Mouse (Mus musculus): ENCODE measurements around the gene Pum2. TPM values are rescaled to one million over a fixed set of nuclear protein-coding genes. Genes with fewer than 3 reads are reported as not detected.
A peak's percentile ranks its signal among the peaks of the same experiment; 100 is the strongest.
"Not testable (repeated sequence)": the region's sequence is repeated elsewhere in the genome, so short reads cannot be mapped to it uniquely, and the experiment has no call there.

Gene Pum2
- total RNA-seq (2021): 100 to 1,000 TPM; 146 to 162 TPM
- long read RNA-seq, experiment 1, transcript Pum2-210 (20 exons, 3,295 nt): major isoform, 5 of 30 reads
- long read RNA-seq, experiment 1, partial matches to known transcripts: 6 of 30 reads
- long read RNA-seq, experiment 1, other reads (novel, unspliced or antisense): 19 of 30 reads
- long read RNA-seq, experiment 2, partial matches to known transcripts: 1 of 5 reads
- long read RNA-seq, experiment 2, other reads (novel, unspliced or antisense): 4 of 5 reads

DNA sequence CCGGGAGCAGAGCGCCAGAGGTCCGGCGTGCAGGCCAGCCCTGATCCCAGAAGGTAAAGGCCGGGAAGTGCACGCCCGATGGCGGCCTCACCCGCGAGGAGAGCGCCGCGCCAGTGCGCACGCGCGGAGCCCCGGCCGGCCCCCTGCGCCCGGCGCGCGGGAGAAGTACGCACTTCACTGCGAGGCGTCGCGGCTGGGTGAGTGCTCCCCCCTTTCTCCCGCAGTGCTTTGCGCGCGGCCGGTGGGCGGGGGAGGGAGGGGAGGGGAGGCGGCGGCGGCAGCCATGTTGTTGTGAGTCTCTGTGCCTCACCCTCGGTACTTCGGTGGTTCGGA is at the start of gene Pum2:
Gene Pum2, plus strand, starts transcription at position 161 of the 333 bp plus-strand sequence.
- DNase-seq: peak; percentile 95 to 97

DNA sequence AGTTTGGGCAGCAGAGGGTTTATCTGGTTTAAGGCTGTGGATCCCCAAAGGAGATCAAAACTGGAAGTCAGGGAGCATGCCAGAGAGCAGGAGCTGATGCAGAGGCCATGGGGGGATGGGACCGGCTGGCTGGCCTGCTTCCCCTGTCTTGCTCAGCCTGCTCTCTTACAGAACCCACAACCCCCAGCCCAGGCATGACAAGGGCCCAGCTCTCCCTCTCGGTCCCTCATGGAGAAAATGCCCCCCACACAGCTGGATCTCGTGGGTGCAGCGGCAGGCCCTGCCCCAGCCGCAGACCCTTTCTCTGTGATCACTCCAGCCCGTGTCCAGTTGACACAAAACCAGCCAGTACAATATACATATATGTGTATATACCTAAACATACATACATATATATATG is 44.4 kb upstream of the Pum2 start:
- no peak for DNase-seq

DNA sequence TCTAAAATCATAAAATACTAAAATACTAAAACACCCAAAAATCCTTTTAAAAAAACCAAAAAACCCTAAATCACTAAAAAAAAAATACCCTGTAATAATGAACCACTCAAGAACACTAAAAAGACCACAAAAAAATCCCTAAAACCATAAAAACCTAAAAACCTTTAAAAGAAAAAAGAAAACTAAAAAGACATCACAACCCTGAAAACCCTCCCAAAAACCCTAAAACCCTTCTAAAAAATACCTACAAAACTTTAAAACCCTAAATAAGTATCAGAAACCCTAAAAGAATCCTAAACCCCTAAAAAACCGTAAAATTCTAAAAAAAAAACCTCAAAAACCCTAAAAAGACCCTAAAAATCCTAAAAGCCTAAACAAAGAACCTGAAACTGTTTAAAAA is 42.2 kb upstream of the Pum2 start:
- DNase-seq: no peak

DNA sequence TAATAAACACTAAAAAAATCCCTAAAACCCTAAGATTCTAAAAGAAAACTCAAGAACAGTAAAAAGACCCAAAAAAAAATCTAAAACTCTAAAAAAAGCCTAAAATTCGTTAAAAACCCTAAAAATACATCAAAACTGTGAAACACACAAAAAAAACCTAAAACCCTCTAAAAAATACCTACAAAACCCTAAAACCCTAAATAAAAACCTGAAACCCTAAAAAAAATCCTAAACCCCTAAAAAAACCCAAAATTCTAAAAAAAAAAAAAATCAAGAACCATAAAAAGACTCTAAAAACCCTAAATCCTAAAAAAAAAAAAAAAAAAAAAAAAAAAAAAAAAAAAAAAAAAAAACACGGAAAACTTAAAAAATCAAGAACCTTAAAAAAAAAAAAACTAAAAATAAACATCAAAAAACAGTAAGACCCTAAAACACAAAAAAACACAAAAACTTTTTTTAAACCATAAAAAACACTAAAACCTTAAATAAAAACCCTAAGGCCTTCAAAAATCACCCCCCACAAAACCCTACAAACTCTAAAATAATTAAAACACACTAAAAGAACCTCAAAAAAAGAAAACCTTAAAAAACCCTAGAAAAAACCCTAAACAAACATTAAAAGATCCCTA is 41.1 kb upstream of the Pum2 start:
- no peak for DNase-seq

DNA sequence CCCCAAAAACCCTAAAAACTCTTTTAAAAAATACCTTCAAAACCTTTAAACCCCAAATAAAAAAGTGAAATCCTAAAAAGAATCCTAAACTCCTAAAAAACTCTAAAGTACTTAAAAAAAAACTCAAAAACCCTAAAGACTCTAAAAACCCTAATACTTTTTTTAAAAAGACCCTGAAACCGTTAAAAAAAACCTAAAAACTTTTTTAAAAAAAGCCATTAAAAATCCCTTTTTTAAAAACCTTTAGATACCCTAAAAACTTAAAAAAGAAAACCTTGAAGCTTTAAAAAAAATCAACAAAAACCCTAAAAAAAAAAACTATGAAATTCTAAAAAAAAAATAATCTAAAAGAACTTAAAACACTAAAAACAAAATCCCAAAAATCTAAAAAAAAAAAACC is 39.6 kb upstream of the Pum2 start:
- DNase-seq: no peak

DNA sequence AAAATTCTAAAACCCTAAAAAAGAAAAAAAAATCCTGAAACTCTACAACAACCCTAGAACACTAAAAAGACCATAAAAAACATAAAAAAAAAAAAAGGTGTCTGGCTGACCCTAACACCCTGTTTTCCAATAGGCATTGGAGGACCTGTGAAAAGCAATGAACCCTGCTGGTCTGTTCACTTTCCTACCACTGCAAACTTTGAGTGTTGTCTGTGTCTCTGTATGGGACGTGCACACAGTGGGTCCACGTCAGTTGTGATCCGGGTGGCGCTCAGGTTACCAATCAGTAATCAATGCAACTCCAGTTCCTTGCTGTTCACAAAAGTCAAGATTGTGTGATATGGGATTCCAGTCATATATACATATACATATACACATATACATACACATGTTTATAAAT is 38.4 kb upstream of the Pum2 start:
- DNase-seq: no peak

DNA sequence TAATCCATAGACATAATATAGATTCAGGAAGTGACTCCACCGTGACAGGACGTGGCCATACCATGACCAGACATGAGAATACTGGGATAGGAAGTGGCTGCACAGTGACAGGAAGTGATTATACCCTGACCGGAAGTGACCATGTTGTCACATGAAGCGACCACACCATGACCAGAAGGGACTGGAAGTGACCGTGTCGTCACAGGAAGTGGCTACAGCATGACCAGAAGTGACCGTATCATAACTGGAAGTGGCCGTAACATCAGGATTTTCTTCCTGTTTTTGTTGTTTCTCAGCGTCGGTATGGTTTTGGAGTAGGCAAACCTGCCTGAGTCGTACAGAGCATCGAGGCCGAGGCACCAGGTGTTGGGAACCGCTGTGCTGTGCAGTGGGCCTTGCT is 37.0 kb upstream of the Pum2 start:
- no peak for DNase-seq

DNA sequence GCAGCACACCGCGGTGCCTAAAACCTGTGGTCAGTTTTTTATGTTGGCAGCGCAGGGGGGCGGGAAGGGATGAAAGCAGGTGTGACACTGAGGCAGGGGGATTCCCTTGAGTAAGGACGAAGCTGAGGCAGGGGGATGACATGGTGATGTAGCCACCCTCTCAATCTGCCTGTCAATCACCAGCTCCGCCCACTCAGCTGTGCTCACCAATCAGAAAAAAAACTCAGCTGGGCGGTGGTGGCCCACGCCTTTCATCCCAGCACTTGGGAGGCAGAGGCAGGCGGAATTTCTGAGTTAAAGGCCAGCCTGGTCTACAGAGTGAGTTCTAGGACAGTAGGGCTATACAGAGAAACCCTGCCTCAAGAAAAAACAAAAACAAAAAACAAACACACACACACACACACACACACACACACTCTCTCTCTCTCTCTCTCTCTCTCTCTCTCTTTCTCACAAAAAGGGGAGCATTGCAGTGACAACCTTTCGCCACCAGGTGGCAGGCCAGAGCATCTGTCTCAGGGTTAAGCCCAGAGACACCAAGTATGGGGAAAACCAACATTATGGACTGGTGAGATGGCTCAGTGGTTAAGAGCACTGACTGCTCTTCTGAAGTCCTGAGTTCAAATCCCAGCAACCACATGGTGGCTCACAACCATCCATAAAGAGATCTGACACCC is 35.4 kb upstream of the Pum2 start:
- peak; percentile 81 to 85 for DNase-seq

DNA sequence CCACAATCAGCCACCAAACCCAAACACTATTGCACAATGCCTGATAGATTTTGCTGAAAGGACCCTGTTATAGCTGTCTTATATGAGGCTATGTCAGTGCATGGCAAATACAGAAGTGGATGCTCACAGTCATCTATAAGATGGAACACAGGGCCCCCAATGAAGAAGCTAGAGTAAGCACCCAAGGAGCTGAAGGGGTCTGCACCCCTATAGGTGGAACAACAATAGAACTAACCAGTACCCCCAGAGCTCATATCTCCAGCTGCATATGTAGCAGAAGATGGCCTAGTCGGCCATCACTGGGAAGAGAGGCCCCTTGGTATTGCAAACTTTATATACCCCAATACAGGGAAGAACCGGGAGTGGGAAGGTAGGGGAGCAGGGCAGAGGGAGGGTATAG is 33.7 kb upstream of the Pum2 start:
- DNase-seq: not testable (repeated sequence)

DNA sequence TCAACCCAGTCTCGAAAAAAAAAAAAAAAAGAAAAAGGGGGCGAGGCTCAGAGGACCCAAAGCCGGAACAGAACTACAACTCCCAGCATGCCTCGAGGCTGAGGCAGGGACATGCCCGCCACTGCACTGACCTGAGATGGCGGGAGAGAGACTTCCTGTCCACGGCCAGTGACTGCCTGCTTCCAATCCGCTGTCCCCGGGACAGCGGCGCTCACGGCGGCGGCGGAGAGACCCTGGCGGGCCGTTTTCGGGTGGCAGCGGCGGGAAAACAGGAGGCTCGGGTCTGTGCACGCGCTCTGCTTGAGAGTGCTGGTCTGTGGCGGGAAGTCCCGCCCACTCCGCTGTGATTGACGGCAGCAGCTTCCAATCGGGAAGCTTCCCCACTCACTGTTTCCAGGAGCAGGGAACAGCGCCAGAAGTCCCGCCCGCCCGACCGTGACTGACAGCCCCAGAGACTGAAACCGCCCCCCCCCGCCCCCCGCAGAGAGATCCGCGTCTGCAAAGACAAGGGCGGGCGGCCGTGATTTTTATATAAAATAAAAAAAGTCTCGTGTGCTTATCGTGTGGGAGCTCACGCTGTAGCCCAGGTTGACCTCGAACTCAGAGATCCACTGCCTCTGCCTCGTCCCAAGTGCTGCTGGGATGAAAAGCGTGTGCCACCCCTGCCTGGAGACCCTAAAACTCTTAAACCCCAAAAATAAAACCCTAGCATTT is 33.1 kb upstream of the Pum2 start:
- DNase-seq: peak; percentile 99

DNA sequence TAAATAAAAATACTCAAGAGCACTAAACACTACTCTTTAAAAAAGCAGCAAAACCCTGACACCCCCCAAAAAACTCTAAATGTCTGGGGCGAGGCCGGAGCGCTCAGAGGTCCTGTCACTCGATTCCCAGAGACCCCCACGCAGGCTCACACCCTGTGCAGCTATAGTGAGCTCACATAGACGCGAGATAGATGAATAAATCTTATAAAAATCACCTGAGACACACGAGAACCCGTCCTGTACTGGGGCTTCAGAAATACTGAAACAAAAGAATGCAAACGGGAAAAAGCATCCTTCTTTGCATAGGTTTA is 32.6 kb upstream of the Pum2 start:
- DNase-seq: peak in 1 of 2 experiments; percentile 21

DNA sequence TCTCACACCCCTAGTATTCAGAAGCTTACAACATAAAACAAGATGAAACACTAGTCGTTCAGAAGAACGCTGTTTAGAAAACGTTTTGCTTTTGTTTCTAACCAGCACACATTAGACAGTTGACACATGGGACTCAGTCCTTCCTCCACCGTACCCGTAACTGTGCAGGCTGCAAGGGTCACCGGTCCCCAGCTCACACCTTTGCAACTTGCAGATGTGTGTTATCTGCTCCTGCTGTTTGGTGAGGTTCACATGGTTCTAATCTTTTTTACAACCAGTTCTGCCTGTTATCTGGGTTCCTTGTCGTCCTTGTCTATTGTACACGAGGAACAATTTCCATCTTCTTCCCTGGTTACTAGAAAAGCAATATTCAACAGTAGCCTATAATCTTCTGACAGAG is 25.7 kb upstream of the Pum2 start:
- not testable (repeated sequence) for DNase-seq

DNA sequence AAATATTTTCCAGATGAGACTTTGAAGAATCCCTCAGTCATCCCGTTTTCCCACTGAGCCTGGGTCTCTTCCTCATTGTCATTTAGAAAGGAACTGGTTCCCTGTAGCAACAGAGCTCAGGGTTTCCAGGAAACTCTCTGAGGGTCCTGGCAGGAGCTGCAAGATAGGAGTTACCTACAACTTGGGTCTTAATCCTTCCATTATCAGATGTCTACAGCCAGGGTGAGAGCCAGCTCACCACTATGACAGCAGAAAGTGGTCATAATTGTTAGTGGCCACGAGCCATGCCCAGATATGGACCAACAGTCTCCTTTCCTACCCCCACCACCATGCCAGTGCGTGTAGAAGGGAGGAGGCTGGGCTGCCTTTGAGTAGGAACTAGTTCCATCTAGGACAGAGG is 23.9 kb upstream of the Pum2 start:
- DNase-seq: not testable (repeated sequence)

DNA sequence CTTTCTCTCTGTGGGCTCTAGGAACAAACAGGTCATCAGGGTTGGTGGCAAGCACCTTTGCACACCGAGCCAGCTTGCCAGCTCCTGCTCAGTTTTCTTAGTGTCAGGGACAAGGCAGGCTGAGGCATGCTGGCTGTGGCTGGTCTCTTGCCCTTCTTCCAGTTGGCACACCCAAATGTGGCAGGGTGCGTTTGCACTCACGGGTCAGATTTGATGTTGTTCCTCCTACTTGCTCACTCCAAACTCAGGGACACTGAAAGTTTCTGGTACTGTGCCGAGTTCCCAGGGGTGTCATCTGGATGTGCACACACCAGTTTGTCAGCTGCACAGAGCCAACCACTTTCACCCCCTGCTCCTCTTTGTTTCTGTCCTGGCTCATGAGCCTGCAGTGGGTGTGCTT is 17.3 kb upstream of the Pum2 start:
- peak in 1 of 2 experiments; percentile 16 for DNase-seq

DNA sequence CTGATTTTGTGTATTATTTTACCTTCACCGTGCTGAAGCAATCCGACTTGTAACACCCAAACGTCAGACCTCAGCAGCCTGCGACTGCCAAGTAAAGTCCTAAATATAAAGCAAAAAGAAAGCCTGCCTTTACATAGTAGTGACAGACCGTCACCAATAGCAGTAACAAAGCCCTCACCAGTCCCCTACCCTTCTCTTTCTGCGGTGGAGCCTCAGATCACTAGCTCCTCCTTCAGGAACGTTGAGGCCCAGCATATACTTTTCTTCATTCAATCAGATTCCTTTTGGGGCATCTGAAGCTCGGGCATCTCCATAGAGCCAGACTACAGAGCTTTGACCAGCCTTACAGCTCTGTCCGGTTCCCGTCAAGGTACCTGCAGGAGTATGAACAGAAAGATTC is 16.8 kb upstream of the Pum2 start:
- no peak for DNase-seq

DNA sequence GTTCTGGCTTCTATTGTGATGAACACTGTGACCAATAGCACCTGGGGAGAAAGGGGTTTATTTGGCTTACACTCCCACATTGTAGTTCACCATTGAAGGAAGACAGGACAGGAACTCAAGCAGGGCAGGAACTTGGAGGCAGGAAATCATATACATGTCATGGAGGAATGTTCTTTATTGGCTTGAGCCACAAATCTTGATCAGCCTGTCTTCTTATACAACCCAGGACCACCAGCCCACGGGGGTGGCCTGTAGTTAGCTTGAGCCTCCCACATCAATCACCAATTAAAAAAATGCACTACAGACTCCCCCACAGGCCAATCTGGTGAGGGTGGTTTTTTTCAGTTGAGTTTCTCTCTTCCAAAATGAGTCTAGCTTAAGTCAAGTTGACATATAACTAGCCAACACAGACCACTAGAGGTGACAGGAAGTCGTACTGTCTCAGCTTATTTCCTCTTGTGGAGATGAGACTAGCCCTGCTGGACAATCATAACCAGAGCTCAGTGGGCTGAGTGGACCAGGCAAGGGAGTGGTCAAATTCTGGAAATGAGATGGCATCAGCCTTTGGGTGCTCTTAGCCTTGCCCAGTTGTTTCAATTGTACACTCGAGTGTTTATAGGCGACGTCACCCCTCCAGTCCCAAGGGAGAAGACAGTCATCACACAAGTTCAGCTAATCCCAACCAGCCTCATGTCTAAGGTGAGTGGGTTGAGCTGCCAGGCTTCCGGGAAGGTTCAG is 16.1 kb upstream of the Pum2 start:
- DNase-seq: no peak

DNA sequence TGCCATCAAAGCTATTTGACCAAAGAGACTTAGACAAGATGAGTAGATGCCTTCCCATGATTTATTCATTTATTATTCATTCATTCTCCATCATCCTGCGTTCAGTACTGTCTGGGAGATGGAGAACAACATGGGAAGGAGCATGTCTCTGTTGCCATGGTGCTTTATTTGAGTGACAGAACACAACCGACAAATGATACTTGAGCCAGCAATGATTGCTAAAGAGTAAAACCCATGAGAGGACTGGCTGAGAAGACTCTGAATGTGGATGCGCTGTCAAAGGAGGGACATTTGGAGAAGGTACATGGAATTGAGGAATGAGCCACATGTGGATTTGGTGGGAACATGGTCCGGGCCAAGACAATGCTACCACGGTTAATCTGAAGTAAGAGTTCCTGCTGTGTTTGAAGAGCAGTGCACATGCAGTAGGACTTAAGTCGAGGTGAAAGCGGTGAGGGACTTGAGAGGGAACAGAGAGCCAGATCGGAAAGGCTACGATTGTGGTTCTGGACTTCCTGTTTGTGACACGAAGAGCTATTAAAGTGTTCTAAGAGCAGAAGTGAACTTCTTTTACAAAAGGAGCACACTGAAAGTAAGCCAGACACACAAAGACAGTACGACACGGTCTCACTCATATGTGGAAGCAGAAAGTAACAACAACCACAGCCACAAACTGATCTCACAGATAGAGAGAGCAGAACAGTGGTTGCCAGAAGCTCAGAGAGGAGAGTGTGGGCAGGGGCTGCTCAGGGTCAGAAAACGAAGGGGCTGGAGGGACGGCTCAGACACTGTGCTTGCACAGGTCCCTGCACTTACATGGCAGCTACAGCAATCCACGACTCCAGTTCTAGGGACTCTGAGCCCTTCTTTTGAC is 14.3 kb upstream of the Pum2 start:
- no peak for DNase-seq

DNA sequence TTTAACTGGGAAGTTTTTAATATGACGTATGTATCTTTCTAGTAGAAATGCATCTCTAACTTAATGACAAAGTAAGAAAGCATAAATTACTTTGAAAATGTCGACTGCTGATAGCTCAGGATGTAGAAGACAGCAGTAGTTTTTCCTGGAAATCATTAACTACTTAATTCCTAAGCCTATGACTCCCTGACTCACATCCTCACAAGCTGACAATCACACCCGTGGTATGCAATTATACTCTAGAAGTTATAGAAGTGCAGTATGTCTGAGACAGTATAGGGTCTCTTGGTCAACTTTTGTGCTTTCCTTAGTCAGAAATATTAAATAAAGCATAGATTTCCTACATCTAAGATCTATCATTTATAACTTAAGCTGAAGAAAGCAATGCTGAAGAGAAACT is 12.2 kb upstream of the Pum2 start:
- no peak for DNase-seq

DNA sequence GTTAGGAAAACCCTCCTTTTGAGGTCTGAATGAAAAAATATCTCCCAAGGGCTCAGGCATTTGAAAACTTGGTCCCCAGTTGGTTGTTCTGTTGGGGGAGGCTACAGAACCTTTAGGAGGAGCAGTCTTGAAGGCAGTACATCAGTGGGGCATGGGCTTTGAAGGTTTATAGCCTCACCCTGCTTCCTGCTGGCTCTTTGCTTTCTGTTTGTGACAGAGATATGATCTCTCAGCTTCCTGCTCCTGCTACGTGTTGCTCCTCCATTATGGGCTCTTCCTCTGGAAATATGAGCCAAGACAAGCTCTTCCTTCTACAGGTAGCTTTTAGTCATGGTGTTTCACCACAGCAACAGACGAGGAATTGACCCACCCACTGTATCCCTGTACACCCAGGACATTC is 11.8 kb upstream of the Pum2 start:
- DNase-seq: no peak

DNA sequence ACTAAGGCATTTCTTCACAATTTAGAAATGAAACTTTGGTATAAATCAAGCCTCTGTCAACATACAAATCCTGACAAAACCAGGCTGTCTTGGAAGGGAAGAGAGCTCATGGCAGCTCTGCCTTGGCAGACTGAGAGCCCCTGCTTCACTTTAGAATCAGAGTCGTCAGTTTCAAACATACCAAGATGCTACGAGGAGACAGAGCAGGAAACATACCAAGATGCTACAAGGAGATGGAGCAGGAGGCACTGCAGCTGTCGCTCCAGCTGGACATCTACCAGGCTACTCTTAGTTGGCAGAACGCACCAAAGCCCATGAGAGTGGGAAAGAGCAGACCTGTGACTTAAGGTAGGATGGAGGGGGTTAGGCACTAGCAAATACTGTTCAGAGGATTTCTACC is 11.2 kb upstream of the Pum2 start:
- no peak for DNase-seq

DNA sequence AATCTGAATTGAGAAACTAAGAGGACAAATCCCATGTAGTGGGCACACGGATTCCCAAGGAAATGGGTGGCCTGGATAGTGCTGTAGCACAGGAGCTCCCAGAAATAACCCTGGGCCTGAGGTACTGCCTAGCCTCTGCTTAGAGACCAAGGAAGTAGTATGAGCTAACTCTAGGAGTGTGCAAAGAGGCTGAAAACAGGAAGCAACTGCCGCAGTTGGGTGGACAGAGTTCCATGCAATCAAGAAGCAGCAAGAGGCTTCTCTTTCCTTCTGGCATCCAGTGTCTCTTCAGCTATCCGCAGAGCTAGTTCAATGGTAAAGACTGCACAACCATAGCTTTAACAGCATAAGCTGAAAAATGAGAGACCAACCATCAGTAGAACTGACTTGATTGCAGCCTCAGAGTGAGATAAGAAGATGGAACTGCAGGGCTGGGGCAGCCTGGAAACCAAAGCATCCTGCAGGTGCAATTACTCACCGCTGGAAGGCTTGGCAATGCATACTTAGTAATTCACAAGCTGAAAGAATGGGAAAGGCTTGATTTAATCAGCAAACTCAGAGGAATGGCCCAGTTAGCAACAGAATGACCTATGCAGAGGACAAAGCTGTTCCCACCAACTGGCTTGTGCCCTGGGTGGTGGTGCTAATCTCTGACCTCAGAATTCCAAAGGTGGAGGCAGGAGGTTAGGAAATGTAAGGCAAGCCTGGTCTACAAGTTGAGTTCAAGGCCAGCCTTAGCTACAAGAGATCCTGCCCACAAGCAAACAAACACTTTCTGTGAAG is 6.3 kb upstream of the Pum2 start:
- no peak for DNase-seq

Measured in adrenal gland, postnatal 36 days (tissue).